Mouse (Mus musculus): ENCODE data around the gene Fndc3a. TPM values are rescaled to one million over a fixed set of nuclear protein-coding genes. Genes with fewer than 3 reads are reported as not detected.

Fndc3a gene
- total RNA-seq (2021): 57.9 and 59.1 TPM in 2 replicates
- long read RNA-seq, experiment 1, full-length matches to known transcripts: 3 of 6 reads
- long read RNA-seq, experiment 1, partial matches to known transcripts: 3 of 6 reads
- long read RNA-seq, experiment 1, other reads (novel, unspliced or antisense): 0 of 6 reads
- long read RNA-seq, experiment 2, full-length matches to known transcripts: 3 of 5 reads
- long read RNA-seq, experiment 2, partial matches to known transcripts: 2 of 5 reads
- long read RNA-seq, experiment 2, other reads (novel, unspliced or antisense): 0 of 5 reads

DNA sequence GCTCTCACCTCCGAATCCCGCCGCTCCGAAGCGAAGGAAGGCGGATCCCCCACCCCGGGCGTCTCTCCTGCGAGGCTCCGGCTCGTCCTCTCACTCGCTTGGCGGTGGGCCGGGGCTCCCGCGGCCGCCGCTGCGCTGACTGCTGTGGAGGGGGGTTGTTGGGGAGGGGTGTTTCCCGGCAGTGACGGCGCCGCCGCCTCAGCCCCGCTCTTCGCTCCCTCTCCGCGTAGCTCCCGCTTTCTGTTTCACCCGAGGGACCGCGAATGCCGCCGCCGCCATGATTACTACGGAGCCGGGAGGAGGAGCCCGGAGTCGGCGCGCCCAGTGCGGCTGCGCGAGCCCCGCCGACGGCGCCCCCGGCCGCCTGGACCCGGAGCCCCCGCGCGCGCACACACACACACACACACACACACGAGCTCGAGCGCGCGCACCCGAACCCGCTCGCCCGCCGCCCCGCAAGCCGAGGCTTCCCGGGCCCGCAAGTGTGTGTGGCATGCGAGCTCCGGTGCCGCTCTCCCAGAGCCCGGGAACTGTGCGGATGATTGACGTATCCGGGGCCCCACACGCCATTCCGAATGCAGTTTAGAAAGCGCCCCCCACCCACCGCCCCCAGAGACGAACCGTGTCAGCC is at the start of gene Fndc3a:
Gene Fndc3a, minus strand, starts transcription at position 294 of the 631 bp plus-strand sequence.
- peak; percentile 93 for DNase-seq

DNA sequence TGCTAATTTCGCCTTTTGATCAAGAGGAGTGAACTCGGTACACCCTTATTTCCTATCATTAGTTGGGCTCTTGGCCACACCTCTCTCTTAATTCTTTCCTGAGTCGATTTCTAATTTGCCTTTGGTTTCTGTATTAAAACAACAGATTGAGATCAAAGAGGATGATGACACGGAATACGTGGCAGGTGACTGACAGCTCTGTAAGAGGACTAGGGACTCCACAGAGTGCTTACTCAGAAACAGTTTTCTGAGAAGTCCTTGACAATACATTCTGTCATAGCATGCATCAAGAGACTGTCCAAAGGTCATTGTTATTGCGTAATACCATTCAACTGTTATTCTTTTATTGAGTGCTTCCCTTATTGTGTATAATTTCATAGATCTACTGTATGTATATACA is 43.1 kb upstream of the Fndc3a start:
- no peak for DNase-seq

DNA sequence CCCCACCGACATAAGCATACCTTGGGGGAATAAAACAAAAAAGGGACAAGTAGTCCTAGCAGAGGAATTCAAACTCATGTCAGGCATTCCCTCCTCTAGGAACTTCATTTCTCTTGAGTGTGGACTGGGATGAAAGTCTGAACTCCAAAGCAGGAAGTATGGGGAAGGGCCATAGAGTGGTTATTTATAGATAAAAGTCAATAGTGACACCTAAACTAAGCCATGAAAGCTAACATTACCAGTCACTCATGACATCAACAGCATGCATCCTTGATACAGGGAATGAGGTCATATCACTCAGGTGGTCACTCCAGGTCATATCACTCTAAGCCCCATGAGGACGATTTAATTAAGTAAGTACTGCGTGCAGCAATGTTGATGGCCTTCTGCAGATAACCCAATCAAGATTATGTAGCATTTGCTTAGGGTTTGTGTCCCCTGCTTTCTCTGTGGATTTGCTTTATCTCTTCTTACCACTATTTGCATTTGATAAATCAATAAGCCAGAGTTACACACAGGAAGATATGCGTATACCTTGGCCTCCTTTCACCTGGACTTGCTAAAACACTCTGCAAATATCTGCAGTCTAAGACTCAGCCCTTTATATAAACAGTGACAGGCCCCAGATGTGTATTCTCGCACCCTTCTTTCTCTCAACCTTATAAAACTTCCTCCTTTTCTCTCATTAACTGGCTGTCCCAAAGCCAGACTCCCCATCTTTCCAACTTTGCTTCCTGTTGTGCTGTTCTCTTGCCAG is 40.8 kb upstream of the Fndc3a start:
- DNase-seq: no peak

DNA sequence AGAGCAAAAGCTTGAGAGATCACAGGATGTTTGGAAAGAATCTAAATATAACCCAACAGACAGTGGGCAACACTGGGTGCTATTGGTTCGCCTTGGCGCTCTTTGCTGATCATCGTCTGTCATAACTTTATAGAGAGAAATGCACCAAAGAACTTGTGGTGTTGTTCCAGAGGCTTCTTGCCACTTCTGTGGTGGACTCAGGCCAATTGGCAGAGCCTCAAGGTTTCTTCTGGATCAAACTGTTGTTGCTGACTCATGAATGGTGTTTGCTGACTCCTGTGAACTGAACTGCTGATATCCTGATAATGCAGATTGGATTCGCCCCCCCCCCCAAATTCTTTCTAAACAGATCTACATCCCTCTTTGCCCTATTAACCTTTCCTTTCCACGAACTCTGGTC is 38.5 kb upstream of the Fndc3a start:
- DNase-seq: peak; percentile 74

DNA sequence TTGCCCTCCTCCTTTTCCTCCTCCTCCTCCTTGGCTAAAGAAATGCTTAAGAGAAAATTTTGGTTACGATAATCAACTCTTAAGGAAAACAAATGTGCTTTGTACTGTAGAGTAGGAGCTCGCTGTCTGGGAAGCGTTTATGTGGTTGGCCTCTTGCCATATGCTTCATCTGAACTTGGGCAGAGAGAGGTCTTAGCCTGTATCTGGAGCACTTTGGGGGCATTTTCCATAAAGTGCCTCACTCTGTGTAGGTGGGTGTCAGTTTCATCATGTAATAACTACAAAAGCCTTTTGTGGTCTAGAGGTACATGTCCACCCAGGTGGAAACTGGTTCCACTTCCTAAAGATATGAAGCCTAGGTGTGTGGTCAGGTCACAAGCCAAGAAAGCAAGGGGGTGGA is 31.9 kb upstream of the Fndc3a start:
- DNase-seq: no peak

DNA sequence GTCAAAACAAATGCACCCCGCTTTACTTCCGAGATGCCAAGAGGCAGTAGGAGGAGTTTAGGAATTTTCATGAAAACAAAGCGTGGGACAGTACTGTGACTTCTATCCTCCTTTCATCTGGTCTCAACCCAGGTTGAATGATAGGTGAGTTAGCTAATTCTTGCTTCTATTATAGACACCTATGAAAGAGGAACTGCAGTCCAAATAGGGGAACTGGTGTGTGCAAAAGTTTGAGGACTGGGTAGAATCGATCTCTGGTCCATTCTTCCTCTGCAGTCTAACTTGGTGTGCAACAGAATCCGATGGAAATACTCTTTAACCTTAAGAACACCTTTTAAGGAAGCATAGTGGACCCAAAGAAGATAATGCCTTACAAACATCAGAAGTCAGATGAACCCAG is 30.5 kb upstream of the Fndc3a start:
- DNase-seq: no peak

DNA sequence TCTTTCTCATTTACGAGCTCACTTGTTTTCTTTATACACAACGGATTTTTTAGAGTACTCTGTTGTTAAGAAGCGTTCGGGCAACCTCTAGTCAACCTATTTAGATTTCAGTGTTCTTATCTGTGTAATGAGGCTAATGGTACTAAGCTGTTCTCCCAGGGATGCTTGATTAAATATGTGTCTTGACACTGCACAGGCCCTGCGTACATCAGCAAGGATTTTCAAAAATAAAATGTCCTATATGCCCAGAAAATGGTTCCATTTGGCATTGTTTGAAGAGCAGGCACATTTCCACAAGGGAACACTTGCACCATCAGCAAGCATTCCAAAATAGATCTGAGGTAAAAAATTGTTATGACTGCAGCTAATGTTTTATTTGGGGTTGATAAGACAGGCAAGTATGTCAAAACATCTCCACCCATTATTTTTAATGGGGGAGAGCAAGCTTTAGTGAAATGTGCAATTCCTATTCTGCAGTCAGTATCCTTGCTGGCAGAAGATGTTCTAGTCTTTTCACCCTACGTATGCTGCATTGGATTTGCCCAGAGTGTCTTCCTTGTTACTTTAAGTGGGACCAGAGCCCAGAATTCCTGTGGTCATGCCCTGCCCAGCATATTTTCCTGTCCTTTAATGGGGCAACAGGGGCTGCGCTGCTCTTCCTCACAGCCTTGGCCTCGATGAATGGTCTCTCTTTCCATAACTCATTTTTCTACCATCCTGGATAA is 29.8 kb upstream of the Fndc3a start:
- DNase-seq: no peak

DNA sequence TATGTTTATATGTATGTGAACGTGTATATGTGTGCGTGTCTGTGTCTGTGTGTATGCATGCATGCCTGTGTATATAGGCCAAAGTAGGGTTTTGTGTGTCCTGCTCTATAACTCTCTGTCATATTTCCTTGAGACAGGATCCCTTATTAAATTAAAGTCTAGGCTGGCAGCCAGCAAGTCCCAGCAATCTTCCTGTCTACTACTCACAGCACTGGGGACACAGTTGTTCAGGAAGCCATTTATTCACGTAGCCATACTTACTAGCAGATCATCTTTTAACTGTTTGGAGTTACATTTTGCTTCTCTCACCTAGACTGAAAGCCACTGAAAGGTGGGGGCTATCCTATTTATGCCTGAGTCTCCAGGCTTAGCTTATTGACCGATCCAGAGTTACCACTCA is 29.0 kb upstream of the Fndc3a start:
- peak; percentile 11 for DNase-seq

DNA sequence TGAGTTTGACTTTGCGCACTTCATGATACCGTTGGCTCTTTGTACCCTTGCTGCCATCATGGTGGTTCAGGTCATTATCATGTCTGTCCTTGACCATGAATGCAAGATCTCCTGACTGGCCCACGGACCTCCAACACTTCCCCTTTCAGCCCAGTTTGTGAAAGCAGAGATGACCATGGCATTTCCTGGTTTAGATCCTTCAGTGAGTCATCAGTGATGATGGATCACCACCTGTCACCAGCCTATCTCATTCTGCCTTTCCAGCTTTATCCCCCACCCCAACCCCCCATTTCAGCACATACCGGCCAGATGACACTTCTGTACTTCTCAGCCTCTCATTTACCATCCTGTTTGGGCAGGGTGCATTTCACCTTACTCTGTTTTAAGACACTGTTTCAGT is 28.4 kb upstream of the Fndc3a start:
- peak; percentile 64 for DNase-seq

DNA sequence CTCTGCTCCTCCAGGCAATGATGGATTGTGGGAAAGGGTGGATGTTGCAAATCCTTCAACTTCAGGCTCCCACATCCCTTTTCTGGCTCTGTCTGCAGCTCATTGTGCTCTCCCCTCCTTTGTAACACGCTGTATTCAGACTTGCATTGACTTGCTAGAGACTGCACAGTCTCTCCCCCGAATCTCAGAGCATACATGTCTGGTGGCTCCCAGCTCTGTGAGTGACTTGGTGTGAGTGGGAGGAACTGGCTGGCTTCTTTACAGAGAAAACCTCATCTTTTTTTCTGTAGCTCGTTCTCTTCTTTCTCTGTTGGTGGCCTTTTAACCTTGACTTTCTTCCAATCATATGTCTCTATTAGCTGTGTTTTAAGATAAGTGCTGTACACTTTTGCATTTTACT is 16.1 kb upstream of the Fndc3a start:
- no peak for DNase-seq

DNA sequence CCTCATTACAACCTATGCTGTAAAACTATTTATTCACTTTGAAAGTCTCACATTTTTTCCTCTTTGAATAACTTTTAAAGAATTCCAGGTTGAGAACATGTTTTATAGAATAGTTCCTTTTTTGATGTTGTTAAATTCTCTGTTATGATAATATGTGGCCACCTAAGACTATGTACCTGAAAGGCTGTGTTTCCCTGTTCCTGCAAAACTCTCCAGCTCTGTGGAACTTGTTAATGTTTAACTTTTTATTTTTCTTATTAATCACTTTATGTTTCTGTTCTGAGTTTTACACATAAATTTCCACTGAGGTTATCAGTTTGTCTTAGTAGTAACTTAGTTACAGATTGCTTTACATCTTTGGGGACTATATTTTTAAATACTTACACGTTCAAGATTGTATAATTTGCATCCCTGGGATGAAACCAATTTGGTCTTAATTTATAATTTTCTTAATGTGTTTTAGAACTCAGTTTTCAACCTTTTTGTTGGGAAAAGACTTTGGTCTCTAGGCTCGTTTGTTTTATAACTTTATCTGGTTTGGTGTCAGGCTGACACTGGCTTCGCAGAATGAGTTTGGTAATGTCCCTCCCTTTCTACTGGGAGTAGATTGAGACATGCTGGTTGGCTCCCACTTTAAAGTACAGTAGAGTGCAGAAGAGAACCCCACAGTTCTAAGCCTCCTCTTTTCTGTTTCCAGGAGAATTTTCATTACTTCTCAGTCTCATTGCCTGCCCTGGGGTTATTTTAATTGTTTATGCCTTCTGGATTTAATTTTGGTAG is 12.7 kb upstream of the Fndc3a start:
- no peak for DNase-seq

DNA sequence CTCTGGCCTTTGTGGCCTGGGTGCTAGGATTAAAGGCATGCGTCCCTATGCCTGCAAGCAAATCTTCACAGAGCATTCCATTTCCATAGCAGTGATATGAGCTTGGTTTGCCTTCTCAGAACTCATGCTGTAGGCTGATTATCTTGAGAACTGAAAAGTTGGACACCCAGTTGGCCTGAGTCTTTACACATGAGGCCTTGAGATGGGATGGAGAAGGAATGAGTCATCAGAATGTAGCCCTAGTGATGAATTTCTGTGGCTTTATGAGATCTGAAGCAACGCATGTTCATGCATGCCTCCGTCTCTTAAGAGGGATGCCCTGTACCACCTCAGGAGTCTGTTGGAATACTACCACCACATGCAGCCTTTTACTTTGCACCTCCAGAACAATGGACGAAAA is 6.4 kb upstream of the Fndc3a start:
- no peak for DNase-seq

DNA sequence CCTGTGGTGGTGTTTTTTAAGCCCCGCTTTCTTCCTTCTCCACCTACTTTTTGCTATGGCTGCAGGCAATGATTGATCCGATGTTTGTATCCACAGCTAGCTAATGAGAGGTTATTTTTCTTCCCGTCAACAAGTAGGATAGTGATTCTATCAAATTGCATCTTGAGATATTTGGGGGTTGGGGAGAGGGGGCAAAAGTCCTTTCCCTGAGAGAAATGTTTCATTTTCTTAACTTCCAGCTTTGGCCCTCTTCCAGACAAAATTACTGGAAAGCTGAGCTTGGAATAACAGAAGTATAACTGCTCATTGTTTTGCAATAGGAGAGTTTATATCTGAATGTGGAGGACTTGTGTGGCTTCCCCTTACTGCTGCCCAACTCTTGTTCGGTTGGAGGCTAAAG is 1.3 kb upstream of the Fndc3a start:
- DNase-seq: no peak

DNA sequence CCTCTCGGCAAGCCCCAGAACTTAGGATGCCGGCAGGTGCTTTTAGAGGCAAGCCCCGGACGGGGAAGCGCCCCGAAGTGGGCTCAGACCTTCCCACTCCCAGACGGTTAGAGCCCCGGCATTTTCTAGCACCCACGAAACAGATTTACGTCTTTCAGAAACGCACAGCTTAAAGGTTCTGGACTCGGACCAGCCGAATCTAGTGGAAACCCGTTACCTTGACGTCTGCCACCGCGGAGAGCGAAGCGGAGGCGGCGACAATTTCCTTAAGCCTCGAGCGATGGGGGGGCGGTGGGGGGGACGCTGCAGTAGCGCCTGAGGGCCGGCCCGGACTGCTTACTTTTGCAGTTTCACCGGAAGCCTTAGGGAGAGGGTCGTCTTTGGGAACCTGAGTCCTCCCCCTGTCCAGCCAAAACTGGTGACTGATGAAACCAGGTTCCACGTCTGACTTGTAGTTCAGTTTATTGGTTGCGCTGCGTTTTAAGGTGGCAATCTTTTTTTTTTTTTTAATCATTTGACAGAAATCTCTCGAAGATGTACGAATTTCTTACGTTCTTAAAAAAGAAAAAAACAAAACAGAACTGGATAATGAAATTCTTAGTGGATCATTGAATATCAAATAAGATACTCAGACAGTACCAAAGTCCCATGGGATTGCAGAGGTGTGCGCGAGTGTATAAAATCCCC is 681 bp upstream of the Fndc3a start:
- peak; percentile 64 for DNase-seq

DNA sequence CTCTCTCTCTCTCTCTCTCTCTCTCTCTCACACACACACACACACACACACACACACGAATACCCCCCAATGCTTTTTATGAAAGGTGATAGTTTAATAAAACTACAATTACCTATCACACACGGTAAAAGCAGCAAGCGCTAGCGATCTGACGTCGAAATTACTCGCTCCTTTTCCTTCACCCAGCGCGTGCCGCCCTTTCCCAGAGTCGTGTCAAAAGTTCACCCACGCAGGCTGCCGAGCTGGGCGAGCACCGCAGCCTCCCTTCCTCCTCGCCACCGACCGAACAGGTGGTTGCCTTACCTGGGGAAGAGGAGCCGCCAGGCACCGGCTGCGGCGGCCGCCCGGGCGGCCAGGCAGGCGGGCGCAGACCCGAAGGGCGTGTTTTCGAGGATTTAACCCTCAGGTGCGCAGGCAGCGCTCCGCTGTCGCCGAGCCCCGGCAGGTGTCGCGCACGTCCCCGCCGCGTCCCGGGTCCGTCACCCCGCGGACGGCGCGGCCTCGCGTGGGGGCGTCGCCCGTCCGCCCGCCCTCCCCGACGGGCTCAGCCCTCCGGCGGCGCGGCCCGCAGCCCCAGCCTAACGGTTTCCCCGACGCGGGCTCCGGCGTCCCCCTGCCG is 603 bp downstream of the Fndc3a start:
- no peak for DNase-seq

DNA sequence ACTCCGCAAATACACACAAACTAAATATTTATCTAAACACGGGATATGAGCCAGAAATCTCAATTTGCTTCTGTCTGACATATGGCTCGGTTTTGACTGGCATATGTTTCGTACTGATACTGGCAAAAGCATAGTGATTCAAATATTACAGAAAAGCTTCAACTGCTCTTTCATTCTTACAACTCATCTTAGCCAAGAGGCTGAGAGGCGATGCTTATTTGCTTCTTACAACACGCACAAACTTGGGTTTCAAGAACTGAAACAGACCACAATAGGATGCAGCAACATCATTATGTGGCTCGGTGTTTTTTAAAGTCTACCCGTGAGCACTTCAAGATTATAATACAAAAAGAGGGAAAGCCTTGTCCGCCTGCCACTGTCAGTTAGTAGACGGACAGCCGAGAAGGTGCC is 1.2 kb downstream of the Fndc3a start:
- DNase-seq: no peak

DNA sequence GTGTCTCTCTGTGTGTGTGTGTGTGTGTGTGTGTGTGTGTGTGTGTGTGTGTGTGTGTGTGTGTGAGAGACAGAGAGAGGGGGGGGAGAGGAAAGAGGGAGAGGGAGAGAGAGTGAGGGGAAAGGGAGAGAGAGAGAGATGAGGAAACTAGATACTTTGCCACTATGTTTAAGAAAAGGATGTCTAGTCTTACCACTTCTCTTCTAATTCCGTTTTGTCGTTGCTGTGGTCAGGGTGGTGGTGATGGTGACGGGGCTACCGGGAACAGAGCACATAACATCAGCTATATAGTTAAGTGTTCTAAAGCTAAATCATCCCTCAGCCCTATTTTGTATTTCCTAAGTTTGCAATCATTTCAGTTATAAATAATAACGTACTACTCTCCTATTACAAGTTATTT is 9.7 kb downstream of the Fndc3a start:
- no peak for DNase-seq

DNA sequence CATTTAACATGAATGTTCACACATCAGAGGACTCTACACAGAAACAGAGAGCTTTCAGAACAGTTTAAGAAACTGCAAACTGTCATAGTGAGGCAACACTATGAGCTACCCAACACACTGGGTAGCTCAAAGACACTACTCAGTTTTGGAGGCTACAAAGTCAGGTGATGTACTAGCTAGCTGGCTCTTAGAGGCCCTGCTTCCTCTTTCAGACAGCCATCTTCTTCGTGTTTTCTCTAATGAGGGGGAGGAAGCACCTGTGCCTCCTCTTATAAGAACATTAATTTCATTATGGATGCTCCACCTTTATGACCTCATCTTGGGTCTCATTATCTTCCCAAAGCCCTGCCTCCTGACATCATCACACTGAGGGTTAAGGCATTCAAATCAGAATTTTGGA is 18.4 kb downstream of the Fndc3a start:
- DNase-seq: no peak

DNA sequence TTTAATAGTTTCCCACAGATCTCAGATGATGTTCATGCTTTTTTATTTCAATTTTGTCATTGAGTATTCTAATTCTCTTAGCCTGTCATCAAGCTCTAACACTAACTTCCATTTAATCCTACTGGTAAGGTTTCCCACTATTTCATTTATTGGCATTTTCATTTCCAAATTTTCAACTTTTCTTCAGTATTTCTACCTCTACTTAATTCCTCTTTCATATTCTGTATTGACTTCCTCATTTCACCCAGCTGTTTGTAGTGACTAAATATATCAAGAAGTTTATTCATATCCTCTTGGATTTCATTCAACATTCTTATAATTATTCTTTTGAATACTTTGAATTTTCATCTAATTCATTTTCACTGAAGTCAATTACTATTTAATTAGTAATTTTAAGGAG is 20.3 kb downstream of the Fndc3a start:
- no peak for DNase-seq

DNA sequence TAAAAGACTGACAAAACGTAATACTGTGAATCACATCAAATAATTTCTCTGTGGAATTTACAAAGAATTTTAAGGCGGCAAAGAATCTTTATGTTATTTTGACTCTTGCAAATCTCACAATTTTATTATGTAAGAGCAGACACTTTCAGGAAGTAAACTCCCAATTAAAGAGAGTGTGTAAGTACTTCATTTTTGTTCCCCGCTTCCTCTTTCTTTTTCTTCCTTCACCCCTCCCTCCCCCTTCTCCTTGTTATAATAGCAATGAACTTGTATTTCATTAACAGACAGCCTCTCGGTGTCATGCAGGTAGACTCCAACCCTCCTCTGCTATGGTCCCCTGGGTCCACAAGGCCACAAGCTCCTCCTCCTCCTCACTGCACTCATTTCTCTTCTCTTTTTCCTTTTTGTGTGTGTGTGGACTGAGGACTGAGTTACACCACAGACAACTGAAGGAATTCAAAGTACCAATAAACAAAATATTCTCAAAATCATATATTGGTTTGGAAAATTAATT is 24.9 kb downstream of the Fndc3a start:
- DNase-seq: no peak

DNA sequence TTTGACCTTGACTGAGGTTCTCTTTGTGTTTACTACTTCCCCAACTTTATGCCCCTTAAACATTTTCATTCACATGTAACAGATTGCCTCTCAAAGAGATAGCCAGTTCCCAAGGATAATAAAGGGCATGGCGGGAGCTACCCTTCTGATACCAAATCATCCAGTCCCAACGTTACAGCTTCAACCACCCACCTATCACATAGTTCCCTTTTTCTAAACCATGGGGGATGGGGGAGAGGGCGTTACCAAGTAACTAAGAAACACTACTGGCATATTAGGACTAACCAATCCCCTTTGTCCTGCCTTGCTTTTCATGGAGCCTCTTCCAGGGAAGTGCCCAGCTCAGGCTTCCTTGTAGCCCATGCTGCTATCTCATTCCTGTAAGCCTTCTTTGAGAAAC is 32.6 kb downstream of the Fndc3a start:
- DNase-seq: no peak
